Mouse (Mus musculus) G1E (cell line): ENCODE results near the gene Prdm16. TPM values are rescaled to one million over a fixed set of nuclear protein-coding genes. Genes with fewer than 3 reads are reported as not detected.

Experiments used
- ATAC-seq: 2 replicates; pipeline ENCODE4 v1.8.0; 2016; ENCODE audit warnings: mild to moderate bottlenecking; ENCODE audit not compliant: insufficient number of reproducible peaks, poor library complexity, low FRiP score, severe bottlenecking; ENCODE audit errors: extremely low read depth
- DNase-seq: peaks from one replicate; pipeline ENCODE4 v3.0.0; 2012; ENCODE audit warnings: low spot score
- H3K27me3 ChIP-seq: 2 replicates; pipeline ENCODE4 v1.6.1; 2012; ENCODE audit warnings: mild to moderate bottlenecking, low read length, inconsistent platforms; ENCODE audit not compliant: insufficient read depth
- H3K36me3 ChIP-seq: replicated peaks from 2 replicates; pipeline ENCODE3; 2012; ENCODE audit warnings: mild to moderate bottlenecking, inconsistent platforms
- H3K4me1 ChIP-seq: 2 replicates; pipeline ENCODE4 v1.6.1; 2012; ENCODE audit warnings: low read depth, low read length, inconsistent platforms, mixed read lengths; ENCODE audit not compliant: insufficient read depth
- H3K4me3 ChIP-seq: 2 replicates; pipeline ENCODE4 v1.5.1; 2012; ENCODE audit warnings: low read depth, mild to moderate bottlenecking, inconsistent platforms, low read length, moderate library complexity, mixed read lengths
- H3K9me3 ChIP-seq: replicated peaks from 2 replicates; pipeline ENCODE4 v1.6.1; 2012; ENCODE audit warnings: inconsistent platforms
- CTCF ChIP-seq: IDR thresholded peaks from 2 replicates; pipeline ENCODE4 v1.5.1; 2012; ENCODE audit warnings: low read depth, low read length, inconsistent platforms, mixed read lengths
- GATA1 ChIP-seq: IDR thresholded peaks from 2 replicates; pipeline ENCODE4 v1.6.1; 2012; ENCODE audit warnings: borderline replicate concordance, low read length, inconsistent platforms, mixed read lengths
- GATA2 ChIP-seq: IDR thresholded peaks from 2 replicates; pipeline ENCODE4 v1.6.1; 2012; ENCODE audit warnings: low read depth, low read length, inconsistent platforms, borderline replicate concordance
- POLR2AphosphoS5 ChIP-seq: IDR thresholded peaks from 2 replicates; pipeline ENCODE4 v1.6.1; 2012; ENCODE audit warnings: low read depth, low read length, inconsistent platforms; ENCODE audit not compliant: insufficient replicate concordance
- TAL1 ChIP-seq: conservative IDR thresholded peaks from 2 replicates; pipeline ENCODE4 v1.6.1; 2012; ENCODE audit warnings: low read depth, low read length, inconsistent platforms, mixed read lengths
- polyA plus RNA-seq: library from polyadenylated mRNA; stranded (reverse); fragments of >175 nt; gene quantifications from 2 replicates; pipeline ENCODE4 v1.2.3, GENCODE M21; 2012
- total RNA-seq, 2 experiments: library from RNA; stranded (forward) in 1 of 2; stranded (reverse) in 1 of 2; fragments of 200-1000 nt in 1 of 2; fragments of >200 nt in 1 of 2; fragmentation: Nextera tagmentation in 1 of 2; gene quantifications; 2 replicates each; pipeline ENCODE4 v1.2.3; 2014 to 2017

Prdm16 gene
- total and polyA plus RNA-seq, 3 experiments: under 0.01 TPM; not detected in 2

DNA sequence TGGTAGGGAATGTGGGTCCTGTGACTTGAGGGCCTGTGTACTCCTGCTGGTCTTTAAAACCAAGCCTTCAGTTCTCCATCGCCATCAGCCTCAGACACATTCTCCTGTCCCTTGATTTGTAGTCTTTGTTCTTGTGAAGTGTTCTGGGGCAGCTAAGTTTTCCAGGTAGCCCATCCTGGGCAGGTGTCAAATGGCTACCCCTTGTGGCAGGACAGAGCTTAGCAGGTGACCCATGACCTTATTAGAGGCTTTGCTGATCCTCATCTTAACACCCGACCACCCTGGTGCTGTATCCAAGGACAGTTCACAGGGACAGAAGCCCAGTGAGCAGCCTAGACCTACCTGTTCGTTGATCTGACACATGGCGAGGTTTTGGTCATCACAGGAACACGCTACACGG, 269.8 kb downstream of the Prdm16 start:
- peaks cover 92% of the 10 kb centered on the region for H3K9me3 ChIP-seq
- DNase-seq: no peak
- no peaks in the 10 kb centered on the region for H3K36me3 ChIP-seq
- TF ChIP-seq POLR2AphosphoS5 (no peak), GATA2 (no peak), TAL1 (no peak), GATA1 (no peak), CTCF (no peak)
- H3K4me3 ChIP-seq: no peak overlapping the region
- no peaks in the 10 kb centered on the region for H3K27me3 ChIP-seq
- ATAC-seq: no peak
- no peaks in the 10 kb centered on the region for H3K4me1 ChIP-seq

GRCm38 (mm10) chr4:154364752-154365151, 271.9 kb downstream of the Prdm16 start:
- H3K9me3 ChIP-seq: peaks cover 85% of the 10 kb centered on the region
- TF ChIP-seq CTCF (no peak), TAL1 (no peak), POLR2AphosphoS5 (no peak), GATA1 (no peak), GATA2 (no peak)
- H3K27me3 ChIP-seq: no peaks in the 10 kb centered on the region
- H3K4me1 ChIP-seq: no peaks in the 10 kb centered on the region
- H3K4me3 ChIP-seq: no peak overlapping the region
- DNase-seq (no peak), ATAC-seq (no peak)
- no peaks in the 10 kb centered on the region for H3K36me3 ChIP-seq

- Histone ChIP-seq H3K36me3 (no peaks in the 10 kb centered on the region), H3K4me3 (no peak overlapping the region), H3K27me3 (no peaks in the 10 kb centered on the region), H3K4me1 (no peaks in the 10 kb centered on the region), H3K9me3 (peaks cover 85% of the 10 kb centered on the region)
- ATAC-seq (no peak), DNase-seq (no peak)
- TF ChIP-seq GATA1: no peak
Observed at GRCm38 (mm10) chr4:154360850-154361249, 275.8 kb downstream of the Prdm16 start.

- H3K36me3 ChIP-seq: no peaks in the 10 kb centered on the region
- no peak for ATAC-seq
- no peaks in the 10 kb centered on the region for H3K27me3 ChIP-seq
- no peaks in the 10 kb centered on the region for H3K4me1 ChIP-seq
- TF ChIP-seq TAL1 (no peak), GATA2 (no peak), CTCF (no peak), POLR2AphosphoS5 (no peak), GATA1 (no peak)
- H3K4me3 ChIP-seq: no peak overlapping the region
- peaks cover 85% of the 10 kb centered on the region for H3K9me3 ChIP-seq
- DNase-seq: no peak
Observed at GRCm38 (mm10) chr4:154360441-154360840, 276.2 kb downstream of the Prdm16 start.

DNA sequence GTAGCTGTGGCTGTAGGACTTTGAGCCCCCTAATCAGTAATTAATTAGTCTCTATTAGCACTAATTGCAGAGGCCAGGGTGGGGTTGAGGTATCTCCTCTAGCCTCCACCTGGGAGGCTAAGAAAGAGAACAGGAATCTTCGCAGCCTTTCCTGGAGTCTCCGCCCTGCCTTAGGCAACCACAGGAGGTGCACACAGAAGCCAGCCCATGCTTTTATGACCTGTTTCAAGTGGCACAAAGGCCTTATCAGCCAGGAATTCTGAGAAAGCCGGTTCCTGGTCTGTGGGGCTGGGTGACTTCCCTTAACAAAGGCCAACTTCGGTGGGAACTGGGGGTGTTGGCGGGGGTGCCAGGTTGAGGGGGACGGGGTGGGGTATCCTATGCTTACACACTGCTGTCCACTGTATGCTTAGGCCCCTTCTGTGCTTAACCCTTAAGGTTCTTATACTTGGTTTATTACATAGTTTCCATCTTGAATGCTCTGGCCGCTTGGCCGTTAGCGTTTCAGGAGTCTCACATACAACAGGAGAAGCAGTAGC, 276.8 kb downstream of the Prdm16 start:
- Histone ChIP-seq H3K4me1 (no peaks in the 10 kb centered on the region), H3K36me3 (no peaks in the 10 kb centered on the region), H3K27me3 (no peaks in the 10 kb centered on the region), H3K9me3 (peaks cover 83% of the 10 kb centered on the region), H3K4me3 (no peak overlapping the region)
- no peak for TF ChIP-seq CTCF
- TF ChIP-seq TAL1: no peak
- no peak for TF ChIP-seq GATA2
- TF ChIP-seq POLR2AphosphoS5: no peak
- TF ChIP-seq GATA1: no peak
- ATAC-seq: no peak
- DNase-seq: no peak

- TF ChIP-seq GATA1 (no peak), CTCF (no peak), POLR2AphosphoS5 (no peak), TAL1 (no peak), GATA2 (no peak)
- H3K4me1 ChIP-seq: no peaks in the 10 kb centered on the region
- no peaks in the 10 kb centered on the region for H3K27me3 ChIP-seq
- no peaks in the 10 kb centered on the region for H3K36me3 ChIP-seq
- H3K9me3 ChIP-seq: peaks cover 83% of the 10 kb centered on the region
- ATAC-seq (no peak), DNase-seq (no peak)
- no peak overlapping the region for H3K4me3 ChIP-seq
Observed at GRCm38 (mm10) chr4:154358816-154359215, 277.9 kb downstream of the Prdm16 start.

GRCm38 (mm10) chr4:154358370-154358769, 278.3 kb downstream of the Prdm16 start:
- ATAC-seq (no peak), DNase-seq (no peak)
- Histone ChIP-seq H3K4me3 (no peak overlapping the region), H3K4me1 (no peaks in the 10 kb centered on the region), H3K36me3 (no peaks in the 10 kb centered on the region), H3K9me3 (peaks cover 83% of the 10 kb centered on the region), H3K27me3 (no peaks in the 10 kb centered on the region)
- TF ChIP-seq TAL1 (no peak), GATA1 (no peak), POLR2AphosphoS5 (no peak), CTCF (no peak)
